In genomic region chr14:21031783-21032511, GRCm38 (mm10) we compare ENCODE assay signal across 9 mouse cellular contexts. TPM values are rescaled to one million over a fixed set of nuclear protein-coding genes. Genes with fewer than 3 reads are reported as not detected.
DNase-seq lines count a peak whose midpoint lies in the region; ATAC-seq and TF ChIP-seq lines count a peak whose summit lies in the region.
"Had no signal": no experiment of that assay in that cellular context is flagged by ENCODE, and none has a peak within 500 bp of the region (broad histone marks: within the 10 kb centered on the region; RNA-seq: fewer than 3 reads in every experiment).

No protein-coding gene starts in this region.

- no peak overlapping the region for H3K4me3 ChIP-seq in forebrain, postnatal 0 days (ENCODE audit: low read depth, low read length)
- H3K4me3 ChIP-seq in forebrain, embryonic 11.5 days (ENCODE audit: low read depth, low read length) = no peak overlapping the region
- H3K4me3 ChIP-seq in liver, embryonic 13.5 days (replicated peaks) = no peak overlapping the region
- no peak overlapping the region for H3K4me3 ChIP-seq in olfactory bulb, adult 2 months (ENCODE audit: insufficient read depth, low read depth, low read length)
- H3K4me3 ChIP-seq: midbrain, embryonic 12.5 days had no signal

- no peak overlapping the region for H3K9ac ChIP-seq in forebrain, postnatal 0 days
- H3K9ac ChIP-seq in forebrain, embryonic 11.5 days (ENCODE audit: low read length) = no peak overlapping the region
- no peak overlapping the region for H3K9ac ChIP-seq in liver, embryonic 13.5 days
- H3K9ac ChIP-seq: midbrain, embryonic 12.5 days had no signal

- peak; percentile 17 for DNase-seq in forebrain, postnatal 0 days
- no peak for DNase-seq in forebrain, embryonic 11.5 days (ENCODE audit: low spot score)
- DNase-seq in R1 (ENCODE audit: low read depth, low spot score) = peak; percentile 60
- peak; percentile 20 for DNase-seq in liver, embryonic 13.5 days
- no peak for DNase-seq in cerebellum, postnatal 10 days

- no peaks in the 10 kb centered on the region for H3K4me1 ChIP-seq in forebrain, postnatal 0 days (ENCODE audit: insufficient read depth)
- no peaks in the 10 kb centered on the region for H3K4me1 ChIP-seq in forebrain, embryonic 11.5 days (replicated peaks; ENCODE audit: control insufficient read depth, insufficient read depth, low read length)
- H3K4me1 ChIP-seq in liver, embryonic 13.5 days (replicated peaks) = 0 out of 2 replicates have a peak, but pooled peaks cover 4% of the 10 kb centered on the region
- peaks cover 8% of the 10 kb centered on the region for H3K4me1 ChIP-seq in olfactory bulb, adult 2 months (ENCODE audit: control insufficient read depth, insufficient read depth, low read length)
- H3K4me1 ChIP-seq: midbrain, embryonic 12.5 days had no signal

- TF ChIP-seq CTCF in forebrain, postnatal 0 days (IDR thresholded peaks at IDR 0.05; ENCODE audit: low read depth) = no peak
- TF ChIP-seq CTCF in olfactory bulb, adult 2 months (IDR thresholded peaks at IDR 0.05; ENCODE audit: insufficient read depth, low read depth, low read length) = no peak

- WGBS in forebrain, postnatal 0 days = 82% methylated on average over 6 of the region's 6 CpGs
- WGBS in forebrain, embryonic 11.5 days = 75% methylated on average over 6 of the region's 6 CpGs
- WGBS in liver, embryonic 13.5 days (ENCODE audit: insufficient replicate concordance) = 75% methylated on average over 6 of the region's 6 CpGs
- 73% methylated on average over 6 of the region's 6 CpGs for WGBS in olfactory bulb, adult 2 months

- no peak for TF ChIP-seq POLR2A in olfactory bulb, adult 2 months (IDR thresholded peaks at IDR 0.05; ENCODE audit: insufficient read depth, low read depth, low read length)

- H3K27me3 ChIP-seq in forebrain, postnatal 0 days (ENCODE audit: insufficient read depth, low read length) = no peaks in the 10 kb centered on the region
- H3K27me3 ChIP-seq in forebrain, embryonic 11.5 days (ENCODE audit: control insufficient read depth, insufficient read depth, low read length) = no peaks in the 10 kb centered on the region
- H3K27me3 ChIP-seq in liver, embryonic 13.5 days = no peaks in the 10 kb centered on the region
- H3K27me3 ChIP-seq: midbrain, embryonic 12.5 days had no signal

- peak; percentile 67; the same call in 1 of the 2 replicates for ATAC-seq in forebrain, postnatal 0 days
- no peak for ATAC-seq in forebrain, embryonic 11.5 days (replicated peaks; ENCODE audit: low FRiP score)
- ATAC-seq in erythroblast, adult 5-6 weeks (replicated peaks; ENCODE audit: low FRiP score, poor library complexity, severe bottlenecking) = peak; percentile 66; the same call in 1 of the 2 replicates
- peak; percentile 98 for ATAC-seq in inflammation-experienced regulatory T-cells, adult 6 months
- ATAC-seq in liver, embryonic 13.5 days (ENCODE audit: low read depth) = peak; percentile 83

- H3K27ac ChIP-seq in forebrain, postnatal 0 days (ENCODE audit: low read depth, low read length) = no peak overlapping the region
- no peak overlapping the region for H3K27ac ChIP-seq in forebrain, embryonic 11.5 days (ENCODE audit: low read depth, low read length)
- H3K27ac ChIP-seq in liver, embryonic 13.5 days = peak overlapping the region; percentile 58
- peak overlapping the region; percentile 13; the same call in 1 of the 2 replicates for H3K27ac ChIP-seq in olfactory bulb, adult 2 months (ENCODE audit: insufficient read depth, low read depth, low read length)
- H3K27ac ChIP-seq: midbrain, embryonic 12.5 days had no signal

- H3K36me3 ChIP-seq in forebrain, postnatal 0 days (ENCODE audit: insufficient read depth) = peaks cover 43% of the 10 kb centered on the region
- no peaks in the 10 kb centered on the region; the same call in 1 of the 2 replicates for H3K36me3 ChIP-seq in forebrain, embryonic 11.5 days (ENCODE audit: control insufficient read depth, insufficient read depth, low read length)
- H3K36me3 ChIP-seq in liver, embryonic 13.5 days = peaks cover 80% of the 10 kb centered on the region

- H3K4me2 ChIP-seq in forebrain, postnatal 0 days (ENCODE audit: low read depth) = no peak overlapping the region
- no peak overlapping the region for H3K4me2 ChIP-seq in forebrain, embryonic 11.5 days (ENCODE audit: low read depth, low read length, severe bottlenecking)
- no peak overlapping the region for H3K4me2 ChIP-seq in liver, embryonic 13.5 days
- H3K4me2 ChIP-seq: midbrain, embryonic 12.5 days had no signal

- H3K9me3 ChIP-seq in forebrain, postnatal 0 days (ENCODE audit: low read length) = no peaks in the 10 kb centered on the region
- no peaks in the 10 kb centered on the region for H3K9me3 ChIP-seq in forebrain, embryonic 11.5 days (ENCODE audit: control insufficient read depth, low read length)
- H3K9me3 ChIP-seq in liver, embryonic 13.5 days (replicated peaks) = no peaks in the 10 kb centered on the region
- H3K9me3 ChIP-seq: midbrain, embryonic 12.5 days had no signal

RNA-seq across cellular contexts. Expression of gene Ap3m1, which starts 20.4 kb away (rescaled TPM):
- 50.6 and 81.7 TPM in 2 replicates for total RNA-seq in forebrain, postnatal 0 days (2014; rRNA removed)
- polyA plus RNA-seq in forebrain, postnatal 0 days (2015; fragmentation: Nextera tagmentation; extraction: Ambion mirVana) = 59.0 and 63.9 TPM in 2 replicates
- polyA plus RNA-seq in forebrain, embryonic 11.5 days (2014; fragmentation: Nextera tagmentation; extraction: Ambion mirVana) = 120 and 138 TPM in 2 replicates
- total RNA-seq in erythroblast, adult 5-6 weeks (2015; ENCODE audit: low replicate concordance) = 35.9 and 62.6 TPM in 2 replicates
- total RNA-seq in erythroblast, adult 5-6 weeks (2017; ENCODE audit: low replicate concordance) = 14.1 and 34.0 TPM in 2 replicates
- 100 to 1,000 TPM in 1 of 3 experiments, 10 to 100 TPM in 2; 70.6 to 107 (median 81.6) TPM for polyA plus RNA-seq in inflammation-experienced regulatory T-cells, adult 6 months (2017; shearing (Covaris generic))
- polyA plus RNA-seq in liver, embryonic 13.5 days (2015; fragmentation: Nextera tagmentation; extraction: Ambion mirVana) = 37.0 and 44.6 TPM in 2 replicates
- polyA plus RNA-seq in olfactory bulb, adult 2 months (2012; ENCODE audit: insufficient read depth, insufficient read length, low replicate concordance, missing spikeins) = not detected in 2 replicates

RNA-seq across cellular contexts. Expression of gene Adk, which starts 20.4 kb away (rescaled TPM):
- total RNA-seq in forebrain, postnatal 0 days (2014; rRNA removed) = 54.8 and 55.5 TPM in 2 replicates
- 66.7 and 71.5 TPM in 2 replicates for polyA plus RNA-seq in forebrain, postnatal 0 days (2015; fragmentation: Nextera tagmentation; extraction: Ambion mirVana)
- polyA plus RNA-seq in forebrain, embryonic 11.5 days (2014; fragmentation: Nextera tagmentation; extraction: Ambion mirVana) = 138 and 140 TPM in 2 replicates
- 34.5 and 52.8 TPM in 2 replicates for total RNA-seq in erythroblast, adult 5-6 weeks (2015; ENCODE audit: low replicate concordance)
- total RNA-seq in erythroblast, adult 5-6 weeks (2017; ENCODE audit: low replicate concordance) = 38.6 and 61.8 TPM in 2 replicates
- 100 to 1,000 TPM in 2 of 3 experiments, 10 to 100 TPM in 1; 84.7 to 128 (median 118) TPM for polyA plus RNA-seq in inflammation-experienced regulatory T-cells, adult 6 months (2017; shearing (Covaris generic))
- polyA plus RNA-seq in liver, embryonic 13.5 days (2015; fragmentation: Nextera tagmentation; extraction: Ambion mirVana) = 181 and 214 TPM in 2 replicates
- polyA plus RNA-seq in olfactory bulb, adult 2 months (2012; ENCODE audit: insufficient read depth, insufficient read length, low replicate concordance, missing spikeins) = not detected in 2 replicates

Comparison
In these comparisons a context has a peak if more than half of its experiments do, and no peak if none do; other contexts are left out.
1. DNase-seq: peak in forebrain, postnatal 0 days (single experiment), R1 (single experiment) and liver, embryonic 13.5 days (single experiment); none in forebrain, embryonic 11.5 days (single experiment) and cerebellum, postnatal 10 days (0 of 2).
2. H3K27ac ChIP-seq: peak in liver, embryonic 13.5 days (single experiment) and olfactory bulb, adult 2 months (single experiment); none in forebrain, postnatal 0 days (single experiment) and forebrain, embryonic 11.5 days (single experiment).